Mouse (Mus musculus) heart, embryonic 12.5 days (tissue): ENCODE data around the gene Disp1. TPM values are rescaled to one million over a fixed set of nuclear protein-coding genes. Genes with fewer than 3 reads are reported as not detected.

Experiments used
- ATAC-seq: fragments of 200-750 bp; cut with Nextera tagmentation; 2 replicates; pipeline ENCODE4 v1.8.0; 2017; ENCODE audit warnings: moderate TSS enrichment, moderate library complexity; ENCODE audit not compliant: insufficient number of reproducible peaks, low FRiP score
- H3K27ac ChIP-seq: fragments of 300-500 bp; sonication (generic); 2 replicates; pipeline ENCODE4 v1.5.1; 2016; ENCODE audit warnings: mild to moderate bottlenecking, moderate library complexity; ENCODE audit not compliant: poor library complexity, severe bottlenecking
- H3K27me3 ChIP-seq: fragments of 300-500 bp; sonication (generic); replicated peaks from 2 replicates; pipeline ENCODE4 v1.6.1; 2016; ENCODE audit warnings: mild to moderate bottlenecking, moderate library complexity
- H3K36me3 ChIP-seq: fragments of 300-500 bp; sonication (generic); 2 replicates; pipeline ENCODE4 v1.6.1; 2016; ENCODE audit warnings: mild to moderate bottlenecking, moderate library complexity
- H3K4me1 ChIP-seq: fragments of 300-500 bp; sonication (generic); replicated peaks from 2 replicates; pipeline ENCODE4 v1.6.1; 2016; ENCODE audit warnings: mild to moderate bottlenecking
- H3K4me2 ChIP-seq: fragments of 300-500 bp; sonication (generic); 2 replicates; pipeline ENCODE4 v1.6.1; 2016; ENCODE audit warnings: mild to moderate bottlenecking, moderate library complexity
- H3K4me3 ChIP-seq: fragments of 300-500 bp; sonication (generic); 2 replicates; pipeline ENCODE4 v1.5.1; 2016; ENCODE audit warnings: mild to moderate bottlenecking
- H3K9ac ChIP-seq: fragments of 300-500 bp; sonication (generic); 2 replicates; pipeline ENCODE4 v1.6.1; 2016; ENCODE audit warnings: mild to moderate bottlenecking, moderate library complexity
- H3K9me3 ChIP-seq: fragments of 300-500 bp; sonication (generic); replicated peaks from 2 replicates; pipeline ENCODE4 v1.6.1; 2016; ENCODE audit warnings: mild to moderate bottlenecking, moderate library complexity
- WGBS: fragments of 180-500 bp; shearing (Covaris S2); methylation state at CpG from one replicate; pipeline ENCODE4 v1.1.7; 2016; 5-methylcytosine and 5-hydroxymethylcytosine counted together
- polyA plus RNA-seq: library from polyadenylated mRNA; unstranded; fragments of >200 nt; fragmentation: Nextera tagmentation; extraction: Ambion mirVana; gene quantifications from 2 replicates; pipeline ENCODE4 v1.2.1, GENCODE M21; 2016

Disp1 gene
- polyA plus RNA-seq, 1 experiment from 2014 or later, result 10.9 TPM

DNA sequence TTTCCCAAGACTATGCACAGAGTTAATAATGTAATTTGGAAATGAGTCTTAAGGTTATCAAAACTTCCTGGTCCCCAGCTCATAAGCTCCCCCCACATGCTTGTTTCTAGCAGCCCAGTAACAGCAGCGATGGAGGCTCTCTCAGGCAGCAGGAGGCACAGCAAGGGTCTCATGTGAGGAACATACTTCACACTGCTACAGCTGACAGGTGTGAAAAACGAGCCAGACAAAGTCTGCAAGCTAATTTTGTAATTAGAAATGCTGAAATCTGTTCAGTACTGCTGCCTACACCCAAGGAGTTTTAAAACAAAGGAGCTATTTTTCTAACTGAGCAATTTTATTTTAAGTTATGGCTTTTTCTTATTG, 40.3 kb downstream of the Disp1 start:
- WGBS, result 32% methylated on average over 2 of the region's 2 CpGs
- H3K4me1 ChIP-seq, result peaks cover 49% of the 10 kb centered on the region
- ATAC-seq, result no peak
- H3K4me2 ChIP-seq, result no peak overlapping the region
- H3K4me3 ChIP-seq, result no peak overlapping the region
- H3K9ac ChIP-seq, result no peak overlapping the region
- H3K27me3 ChIP-seq, result no peaks in the 10 kb centered on the region
- H3K9me3 ChIP-seq, result no peaks in the 10 kb centered on the region
- H3K36me3 ChIP-seq, result no peaks in the 10 kb centered on the region
- H3K27ac ChIP-seq, result peak overlapping the region; percentile 44; the same call in 1 of the 2 replicates

DNA sequence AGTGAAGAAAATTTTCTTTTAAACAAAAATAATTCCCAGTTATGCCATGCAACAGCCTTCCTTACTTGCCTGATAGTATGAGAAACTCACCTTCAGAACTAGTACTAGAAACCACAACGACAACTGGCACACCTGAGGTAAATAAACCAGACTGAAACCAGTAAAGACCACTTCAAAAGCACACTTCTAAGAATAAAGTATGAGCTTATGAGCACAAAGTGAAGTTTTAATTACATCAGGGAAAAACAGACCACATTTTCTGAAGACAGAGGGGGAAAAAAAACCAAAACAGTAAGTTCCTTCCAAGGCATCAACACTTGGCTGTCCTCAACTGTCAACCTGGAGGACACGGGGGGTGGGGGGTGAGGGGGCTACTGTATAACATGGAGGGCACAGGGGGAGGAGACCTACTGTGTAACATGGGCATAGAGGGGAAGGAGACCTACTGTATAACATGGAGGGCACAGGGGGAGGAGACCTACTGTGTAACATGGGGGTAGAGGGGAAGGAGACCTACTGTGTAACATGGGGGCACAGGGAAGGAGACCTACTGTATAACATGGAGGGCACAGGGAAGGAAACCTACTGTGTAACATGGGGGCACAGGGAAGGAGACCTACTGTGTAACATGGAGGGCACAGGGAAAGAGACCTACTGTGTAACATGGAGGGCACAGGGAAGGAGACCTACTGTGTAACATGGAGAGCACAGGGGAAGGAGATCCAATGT, 40.9 kb downstream of the Disp1 start:
- 83% methylated on average over 2 of the region's 2 CpGs for WGBS
- H3K9me3 ChIP-seq, result no peaks in the 10 kb centered on the region
- H3K27me3 ChIP-seq, result no peaks in the 10 kb centered on the region
- H3K36me3 ChIP-seq, result no peaks in the 10 kb centered on the region
- peaks cover 47% of the 10 kb centered on the region for H3K4me1 ChIP-seq
- H3K27ac ChIP-seq, result peak overlapping the region; percentile 44; the same call in 1 of the 2 replicates
- ATAC-seq, result no peak
- no peak overlapping the region for H3K4me2 ChIP-seq
- H3K9ac ChIP-seq, result no peak overlapping the region
- no peak overlapping the region for H3K4me3 ChIP-seq

DNA sequence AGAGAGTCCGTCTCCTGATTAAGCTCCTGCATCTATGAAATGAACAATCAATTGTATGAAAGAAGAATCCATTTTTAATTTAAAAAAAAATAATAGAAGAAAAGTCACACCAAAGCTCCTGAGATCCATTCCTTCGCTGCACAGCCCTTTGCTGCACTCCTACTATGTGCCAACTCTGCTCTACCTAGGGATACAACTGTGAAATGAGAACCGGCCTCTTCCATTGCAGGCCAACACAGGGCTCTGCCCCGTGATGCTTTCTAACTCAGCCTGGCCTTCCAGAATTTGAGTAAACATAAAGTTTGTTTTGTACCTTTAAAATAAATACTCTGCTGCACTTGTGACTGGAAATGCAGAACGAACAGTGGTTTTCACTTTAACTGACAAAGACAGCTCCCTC, 42.0 kb downstream of the Disp1 start:
- no peak for ATAC-seq
- Histone ChIP-seq H3K9me3 (no peaks in the 10 kb centered on the region), H3K9ac (no peak overlapping the region), H3K4me1 (peaks cover 36% of the 10 kb centered on the region), H3K36me3 (no peaks in the 10 kb centered on the region), H3K27ac (no peak overlapping the region), H3K4me2 (no peak overlapping the region), H3K4me3 (no peak overlapping the region), H3K27me3 (no peaks in the 10 kb centered on the region)
- 86% methylated on average over 5 of the region's 5 CpGs for WGBS

DNA sequence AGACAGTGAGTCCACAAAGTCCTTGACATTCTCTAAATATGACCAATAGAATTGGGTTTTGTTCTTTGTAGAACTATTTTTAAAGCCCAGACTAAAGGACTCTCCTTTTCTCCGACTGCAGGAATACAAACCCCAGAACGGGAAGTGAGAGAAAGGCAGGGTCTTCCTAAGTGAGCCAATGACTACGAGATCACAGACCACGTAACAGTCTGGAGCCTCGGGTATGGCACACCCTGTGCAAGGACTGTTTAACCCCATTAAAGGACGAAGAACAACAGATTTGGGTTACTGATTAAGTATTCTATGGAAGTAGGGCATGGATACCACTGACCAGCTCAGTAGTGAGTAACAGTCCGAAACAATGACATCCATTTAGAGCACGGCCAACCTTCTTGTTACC, 46.1 kb downstream of the Disp1 start:
- WGBS, result 83% methylated on average over 8 of the region's 8 CpGs
- H3K36me3 ChIP-seq, result peaks cover 6% of the 10 kb centered on the region
- H3K4me3 ChIP-seq, result no peak overlapping the region

DNA sequence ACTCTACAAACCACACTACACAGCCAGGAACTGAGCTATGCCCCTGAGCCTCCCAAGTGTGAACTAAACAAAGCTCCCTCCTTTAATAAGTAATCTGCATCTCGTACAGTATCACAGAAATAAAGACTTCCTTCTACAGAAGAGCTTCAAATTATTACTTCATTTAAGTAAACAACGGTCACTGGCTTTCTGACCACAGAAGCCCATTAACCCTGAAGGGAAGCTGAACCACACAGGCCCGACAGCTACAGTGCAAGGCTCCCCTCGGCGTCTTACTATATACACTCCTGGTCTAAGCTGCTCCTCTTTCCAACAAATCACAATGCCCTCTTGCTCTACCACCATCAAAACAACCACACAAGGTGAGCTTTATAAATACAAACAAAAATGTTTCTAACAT, 50.2 kb downstream of the Disp1 start:
- H3K9ac ChIP-seq, result no peak overlapping the region
- 88% methylated on average over 5 of the region's 5 CpGs for WGBS

More for the DNA sequence above, 46.1 kb downstream of the Disp1 start:
- H3K4me1 ChIP-seq, result peaks cover 14% of the 10 kb centered on the region
- ATAC-seq, result no peak
- no peaks in the 10 kb centered on the region for H3K9me3 ChIP-seq
- H3K9ac ChIP-seq, result no peak overlapping the region
- no peak overlapping the region for H3K27ac ChIP-seq
- H3K4me2 ChIP-seq, result no peak overlapping the region
- H3K27me3 ChIP-seq, result no peaks in the 10 kb centered on the region

DNA sequence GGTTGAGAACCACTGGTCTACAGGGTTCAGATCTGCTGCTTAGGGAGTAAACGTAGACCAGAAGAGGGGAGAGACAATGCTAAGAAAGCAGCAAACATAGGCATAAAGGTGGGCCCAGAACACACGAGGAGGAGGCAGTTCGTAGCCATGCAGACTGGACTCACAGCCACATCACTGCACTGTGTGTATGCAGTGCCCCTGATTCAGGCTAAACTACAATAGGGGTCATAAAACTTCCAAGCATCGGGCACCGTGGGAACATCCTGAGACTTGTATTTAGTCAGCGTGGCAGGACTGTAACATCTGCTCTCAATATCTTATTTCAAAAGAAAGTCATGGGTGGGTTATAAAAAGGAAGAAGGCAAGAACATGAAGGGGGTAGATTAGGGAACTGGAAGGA, 52.9 kb downstream of the Disp1 start:
- Histone ChIP-seq H3K9me3 (no peaks in the 10 kb centered on the region), H3K4me3 (no peak overlapping the region), H3K36me3 (peaks cover 18% of the 10 kb centered on the region), H3K9ac (no peak overlapping the region), H3K27ac (no peak overlapping the region), H3K4me2 (no peak overlapping the region), H3K27me3 (no peaks in the 10 kb centered on the region), H3K4me1 (peaks cover 36% of the 10 kb centered on the region)
- ATAC-seq, result no peak
- 78% methylated on average over 6 of the region's 6 CpGs for WGBS

More for the DNA sequence above, 50.2 kb downstream of the Disp1 start:
- no peaks in the 10 kb centered on the region for H3K27me3 ChIP-seq
- H3K4me3 ChIP-seq, result no peak overlapping the region
- no peak overlapping the region for H3K27ac ChIP-seq
- no peaks in the 10 kb centered on the region for H3K9me3 ChIP-seq
- no peak overlapping the region for H3K4me2 ChIP-seq
- peaks cover 18% of the 10 kb centered on the region for H3K4me1 ChIP-seq
- H3K36me3 ChIP-seq, result peaks cover 11% of the 10 kb centered on the region
- no peak for ATAC-seq

DNA sequence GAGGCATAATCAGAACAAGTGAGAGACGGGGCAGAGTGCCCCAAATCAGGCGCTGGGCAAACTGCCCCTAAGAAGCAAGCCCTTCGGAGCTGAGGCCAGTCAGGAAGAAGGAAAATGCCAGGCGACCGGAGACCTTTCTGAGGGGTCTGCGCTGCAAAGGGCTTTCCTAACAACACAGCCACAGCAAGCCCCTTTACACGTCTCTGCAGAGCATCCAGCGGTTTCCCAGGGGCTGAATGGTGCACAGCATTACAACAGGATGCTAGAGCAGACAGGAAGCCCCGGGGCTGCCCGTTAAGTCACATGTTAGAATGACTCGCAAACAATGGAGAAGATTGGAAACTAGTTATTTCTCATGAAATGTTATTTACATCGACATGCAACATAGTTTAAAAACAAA, 53.5 kb downstream of the Disp1 start:
- Histone ChIP-seq H3K4me2 (no peak overlapping the region), H3K9ac (no peak overlapping the region), H3K27ac (no peak overlapping the region), H3K4me3 (no peak overlapping the region), H3K36me3 (peaks cover 14% of the 10 kb centered on the region), H3K4me1 (peaks cover 37% of the 10 kb centered on the region), H3K27me3 (no peaks in the 10 kb centered on the region), H3K9me3 (no peaks in the 10 kb centered on the region)
- ATAC-seq, result no peak
- WGBS, result 70% methylated on average over 12 of the region's 12 CpGs

DNA sequence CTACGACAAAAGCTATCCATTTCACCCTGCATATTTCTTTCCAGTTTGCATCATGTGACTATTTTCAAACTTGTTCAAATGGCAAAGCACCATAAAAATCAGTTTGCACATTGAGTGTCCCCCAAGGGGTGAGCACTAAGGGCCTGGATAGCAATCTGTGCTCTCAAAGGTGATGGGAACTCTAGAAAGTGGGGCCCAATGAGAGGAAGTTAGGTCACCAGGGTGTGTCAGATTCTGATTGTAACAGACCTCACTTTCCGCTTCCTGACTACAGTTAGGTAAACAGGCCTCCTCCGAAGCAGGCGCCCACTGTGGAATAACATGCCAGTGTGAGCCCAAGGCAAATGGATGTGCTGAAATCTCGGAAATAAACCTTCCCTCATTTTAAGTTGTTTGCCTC, 54.6 kb downstream of the Disp1 start:
- H3K4me1 ChIP-seq, result peaks cover 37% of the 10 kb centered on the region
- H3K27me3 ChIP-seq, result no peaks in the 10 kb centered on the region
- no peak overlapping the region for H3K4me3 ChIP-seq
- H3K9me3 ChIP-seq, result no peaks in the 10 kb centered on the region
- no peak overlapping the region for H3K9ac ChIP-seq
- ATAC-seq, result no peak
- peaks cover 12% of the 10 kb centered on the region for H3K36me3 ChIP-seq
- H3K27ac ChIP-seq, result no peak overlapping the region
- no peak overlapping the region for H3K4me2 ChIP-seq
- WGBS, result 82% methylated on average over 5 of the region's 5 CpGs

DNA sequence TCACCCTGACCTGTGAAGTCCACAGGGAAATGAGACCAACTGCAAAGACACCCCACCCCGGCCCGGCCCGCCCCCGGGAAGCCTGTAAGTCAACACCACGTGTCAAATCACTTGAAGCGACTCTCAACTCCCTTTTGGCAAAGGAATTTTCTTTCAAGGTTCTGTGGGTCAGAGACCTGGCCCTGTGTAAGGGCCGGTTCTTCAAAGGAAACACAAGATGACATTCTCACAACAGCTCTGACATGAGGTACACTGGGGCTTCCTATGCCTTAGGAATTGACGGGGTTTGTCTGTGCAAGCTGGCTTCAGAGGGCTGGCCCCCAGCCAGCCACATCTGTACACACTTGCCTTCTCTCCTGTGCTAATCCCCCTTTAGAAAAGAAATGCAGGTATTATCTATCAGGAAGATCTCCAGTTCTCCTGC, 56.7 kb downstream of the Disp1 start:
- Histone ChIP-seq H3K9me3 (no peaks in the 10 kb centered on the region), H3K27ac (no peak overlapping the region), H3K27me3 (no peaks in the 10 kb centered on the region), H3K9ac (no peak overlapping the region), H3K4me2 (peak overlapping the region; percentile 34), H3K36me3 (peaks cover 12% of the 10 kb centered on the region), H3K4me3 (no peak overlapping the region), H3K4me1 (peaks cover 36% of the 10 kb centered on the region)
- 21% methylated on average over 8 of the region's 8 CpGs for WGBS
- ATAC-seq, result peak; percentile 48; the same call in 1 of the 2 replicates

DNA sequence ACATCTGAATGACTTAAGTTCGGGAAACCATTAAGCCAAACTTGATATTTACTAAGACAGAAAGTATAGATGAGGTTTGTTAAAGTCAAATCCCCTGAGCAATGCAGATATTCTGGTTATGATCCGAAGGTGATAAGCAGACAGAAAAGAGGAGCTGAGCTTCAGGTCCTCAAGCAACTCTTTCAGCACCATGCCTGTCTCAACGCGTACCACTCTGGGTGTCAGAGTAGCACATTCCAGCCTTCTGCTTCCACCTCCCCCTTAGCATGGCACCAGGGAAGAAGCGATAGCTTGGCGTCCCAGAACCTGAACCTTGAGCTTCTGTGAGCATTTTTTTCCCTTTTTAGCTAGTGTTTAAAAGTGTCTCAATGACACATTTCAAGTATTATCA, 57.1 kb downstream of the Disp1 start:
- H3K9ac ChIP-seq, result no peak overlapping the region
- H3K4me3 ChIP-seq, result no peak overlapping the region
- H3K9me3 ChIP-seq, result no peaks in the 10 kb centered on the region
- H3K27me3 ChIP-seq, result no peaks in the 10 kb centered on the region
- 32% methylated on average over 6 of the region's 6 CpGs for WGBS
- no peak for ATAC-seq
- no peak overlapping the region for H3K27ac ChIP-seq
- H3K36me3 ChIP-seq, result peaks cover 12% of the 10 kb centered on the region
- peaks cover 31% of the 10 kb centered on the region for H3K4me1 ChIP-seq
- peak overlapping the region; percentile 34 for H3K4me2 ChIP-seq

DNA sequence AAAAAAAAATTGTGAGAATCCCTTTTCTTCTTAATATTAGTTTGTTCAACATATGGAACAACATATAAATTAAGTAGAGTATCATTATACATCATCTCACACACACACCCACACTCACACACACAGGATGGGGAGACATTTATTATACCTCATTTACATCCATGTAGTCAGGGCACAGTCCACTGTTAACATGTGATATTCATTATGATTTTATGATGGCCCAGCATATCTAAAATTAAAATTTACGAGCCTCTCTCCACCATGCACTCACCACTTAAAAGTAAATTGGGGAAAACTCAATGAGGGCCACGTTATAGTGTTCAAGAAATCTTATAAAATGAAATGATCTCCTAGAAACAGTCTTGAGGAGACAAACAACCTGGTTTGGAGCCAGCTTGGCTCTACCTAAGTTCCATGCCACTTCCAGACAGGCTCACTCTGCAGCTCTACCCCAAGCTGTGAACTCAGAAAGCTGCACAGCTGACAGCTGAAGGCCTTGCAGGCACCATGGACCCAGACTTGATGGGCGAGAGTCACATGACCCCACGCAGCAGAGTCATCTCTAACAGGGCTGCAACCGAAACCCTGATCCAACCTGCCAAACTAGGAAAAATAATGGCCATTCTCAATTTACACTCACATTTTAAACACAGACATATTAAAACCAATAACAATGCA, 57.7 kb downstream of the Disp1 start:
- Histone ChIP-seq H3K4me3 (no peak overlapping the region), H3K4me2 (no peak overlapping the region), H3K36me3 (peaks cover 12% of the 10 kb centered on the region), H3K9me3 (no peaks in the 10 kb centered on the region), H3K27me3 (no peaks in the 10 kb centered on the region), H3K4me1 (peaks cover 29% of the 10 kb centered on the region), H3K9ac (no peak overlapping the region), H3K27ac (no peak overlapping the region)
- 69% methylated on average over 5 of the region's 5 CpGs for WGBS
- ATAC-seq, result no peak
